Mouse (Mus musculus): Measurements from ENCODE around the gene Spesp1. TPM values are rescaled to one million over a fixed set of nuclear protein-coding genes. Genes with fewer than 3 reads are reported as not detected.
A peak's percentile ranks its signal among the peaks of the same experiment; 100 is the strongest.

Spesp1 gene
- total and polyA plus RNA-seq, 2 experiments from 2014 or later: 0.19 TPM; not detected in 1

DNA sequence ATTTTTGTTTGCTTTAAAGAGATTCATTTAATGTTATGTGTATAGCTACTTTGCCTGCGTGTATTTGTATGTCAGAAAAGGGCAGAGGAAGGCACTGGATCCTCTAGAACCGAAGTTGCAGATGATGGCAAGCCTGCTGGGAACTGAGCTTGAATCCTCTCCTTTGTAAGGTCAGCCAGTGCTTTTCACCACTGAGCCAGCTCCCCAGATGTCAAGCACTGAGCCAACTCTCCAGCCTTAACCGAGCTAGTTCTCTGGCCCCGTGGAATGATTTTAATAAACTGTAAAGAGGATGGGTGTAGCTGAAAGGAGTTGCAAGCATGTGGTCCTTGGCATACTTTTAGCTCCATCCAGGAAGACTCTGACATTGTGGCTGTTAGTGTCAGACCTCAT, 5.6 kb upstream of the Spesp1 start:
- ATAC-seq (no peak), DNase-seq (no peak)
- Histone ChIP-seq H3K36me3 (ENCODE audit: insufficient read depth) (no peaks in the 10 kb centered on the region), H3K4me2 (ENCODE audit: low read depth) (no peak overlapping the region), H3K4me1 (ENCODE audit: insufficient read depth) (no peaks in the 10 kb centered on the region), H3K9ac (no peak overlapping the region), H3K4me3 (ENCODE audit: low read depth, low read length) (no peak overlapping the region), H3K9me3 (ENCODE audit: low read length) (no peaks in the 10 kb centered on the region), H3K27ac (ENCODE audit: low read depth, low read length) (no peak overlapping the region), H3K27me3 (ENCODE audit: insufficient read depth, low read length) (no peaks in the 10 kb centered on the region)
- WGBS: 75% methylated on average over 4 of the region's 4 CpGs
- TF ChIP-seq CTCF (IDR thresholded peaks at IDR 0.05; ENCODE audit: low read depth): no peak

DNA sequence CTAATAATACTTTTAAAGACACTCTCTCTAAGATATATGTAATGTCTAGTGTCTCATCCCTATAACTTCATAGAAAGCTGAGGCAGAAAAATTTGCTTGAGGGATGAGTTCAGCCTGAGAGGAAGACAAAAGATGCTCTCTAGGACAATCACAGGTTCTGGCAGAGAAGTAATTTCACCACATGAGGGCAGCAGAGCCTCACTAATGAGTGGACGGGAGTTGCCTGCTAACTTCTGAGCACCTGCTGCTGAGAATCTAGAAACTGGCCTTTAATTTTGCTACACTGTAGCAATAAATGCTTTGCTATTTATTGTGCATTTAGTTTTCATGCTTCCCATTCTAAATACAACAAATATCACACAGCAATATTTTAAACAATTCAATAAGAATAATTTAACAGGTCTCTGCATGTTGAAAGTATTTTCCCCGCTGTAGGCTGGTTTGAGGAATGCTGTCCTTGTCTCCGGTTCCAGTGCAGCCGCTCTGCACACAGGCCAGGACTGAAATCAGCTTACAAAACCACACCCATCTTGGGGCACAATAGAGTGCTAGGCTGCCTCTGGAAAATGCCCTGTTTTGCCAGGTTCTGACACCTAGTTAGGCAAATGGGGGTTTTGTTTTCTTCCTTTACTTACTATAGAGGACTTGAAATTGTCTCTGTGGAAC, 5.1 kb upstream of the Spesp1 start:
- Histone ChIP-seq H3K27me3 (ENCODE audit: insufficient read depth, low read length) (no peaks in the 10 kb centered on the region), H3K27ac (ENCODE audit: low read depth, low read length) (no peak overlapping the region), H3K36me3 (ENCODE audit: insufficient read depth) (no peaks in the 10 kb centered on the region), H3K9ac (no peak overlapping the region), H3K4me2 (ENCODE audit: low read depth) (no peak overlapping the region), H3K4me1 (ENCODE audit: insufficient read depth) (no peaks in the 10 kb centered on the region), H3K4me3 (ENCODE audit: low read depth, low read length) (no peak overlapping the region), H3K9me3 (ENCODE audit: low read length) (no peaks in the 10 kb centered on the region)
- peak; percentile 92 for TF ChIP-seq CTCF (IDR thresholded peaks at IDR 0.05; ENCODE audit: low read depth)
- peak; percentile 93 for DNase-seq
- 36% methylated on average over 4 of the region's 4 CpGs for WGBS
- ATAC-seq: peak; percentile 80; the same call in 1 of the 2 replicates

DNA sequence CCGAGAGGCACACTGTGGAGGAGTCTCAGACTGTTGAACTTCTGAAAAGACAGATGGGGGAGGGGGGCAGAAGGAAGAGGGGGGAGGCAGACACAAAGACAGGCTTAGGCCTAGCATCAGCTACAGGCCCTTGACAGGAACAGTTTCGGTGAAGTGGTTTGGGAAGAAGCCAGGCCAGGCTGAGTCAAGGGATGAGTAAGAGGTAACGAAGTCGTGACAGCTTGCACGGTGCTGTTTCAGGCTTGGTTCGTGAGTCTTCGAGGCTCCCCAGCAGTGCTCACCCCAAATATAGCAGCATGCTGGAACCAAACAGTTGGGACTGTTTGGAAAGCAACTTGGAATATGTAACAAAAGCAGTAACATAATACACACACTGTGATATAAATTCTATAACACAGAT, 2.3 kb upstream of the Spesp1 start:
- H3K4me3 ChIP-seq (ENCODE audit: low read depth, low read length): no peak overlapping the region
- WGBS: 53% methylated on average over 7 of the region's 7 CpGs
- no peak; the same call in 1 of the 2 replicates for ATAC-seq

DNA sequence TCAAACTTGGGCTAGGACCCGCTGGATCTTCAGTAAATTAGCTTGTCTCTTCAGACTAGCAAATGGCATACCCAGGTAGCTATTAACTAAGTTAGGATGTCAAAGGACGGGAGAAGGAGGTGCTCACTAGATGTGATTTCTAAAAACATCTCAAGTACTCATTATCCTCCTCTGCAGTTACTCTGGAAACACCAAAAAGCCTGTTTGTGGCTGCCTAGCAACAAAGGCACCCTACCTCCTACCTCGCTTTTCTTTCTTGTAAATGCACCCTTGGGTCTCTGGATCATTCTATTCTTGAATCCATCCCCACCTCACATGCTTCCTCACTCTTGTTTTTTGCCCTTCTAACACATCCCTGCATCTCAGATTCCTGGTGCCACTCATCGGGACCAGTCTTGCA, 5.1 kb downstream of the Spesp1 start:
- Histone ChIP-seq H3K27me3 (ENCODE audit: insufficient read depth, low read length) (no peaks in the 10 kb centered on the region), H3K4me2 (ENCODE audit: low read depth) (no peak overlapping the region), H3K4me3 (ENCODE audit: low read depth, low read length) (no peak overlapping the region), H3K27ac (ENCODE audit: low read depth, low read length) (peak overlapping the region; percentile 5), H3K9ac (no peak overlapping the region), H3K36me3 (ENCODE audit: insufficient read depth) (no peaks in the 10 kb centered on the region), H3K4me1 (ENCODE audit: insufficient read depth) (no peaks in the 10 kb centered on the region), H3K9me3 (ENCODE audit: low read length) (no peaks in the 10 kb centered on the region)
- ATAC-seq (peak; percentile 84), DNase-seq (peak; percentile 34)
- no peak for TF ChIP-seq CTCF (IDR thresholded peaks at IDR 0.05; ENCODE audit: low read depth)
- WGBS: 47% methylated on average over 4 of the region's 4 CpGs

More for the DNA sequence above, 2.3 kb upstream of the Spesp1 start:
- peak; percentile 29 for DNase-seq
- H3K4me2 ChIP-seq (ENCODE audit: low read depth): no peak overlapping the region
- H3K9ac ChIP-seq: no peak overlapping the region
- no peaks in the 10 kb centered on the region for H3K4me1 ChIP-seq (ENCODE audit: insufficient read depth)
- no peaks in the 10 kb centered on the region for H3K9me3 ChIP-seq (ENCODE audit: low read length)
- TF ChIP-seq CTCF (IDR thresholded peaks at IDR 0.05; ENCODE audit: low read depth): no peak
- no peak overlapping the region for H3K27ac ChIP-seq (ENCODE audit: low read depth, low read length)
- H3K36me3 ChIP-seq (ENCODE audit: insufficient read depth): no peaks in the 10 kb centered on the region
- no peaks in the 10 kb centered on the region for H3K27me3 ChIP-seq (ENCODE audit: insufficient read depth, low read length)

DNA sequence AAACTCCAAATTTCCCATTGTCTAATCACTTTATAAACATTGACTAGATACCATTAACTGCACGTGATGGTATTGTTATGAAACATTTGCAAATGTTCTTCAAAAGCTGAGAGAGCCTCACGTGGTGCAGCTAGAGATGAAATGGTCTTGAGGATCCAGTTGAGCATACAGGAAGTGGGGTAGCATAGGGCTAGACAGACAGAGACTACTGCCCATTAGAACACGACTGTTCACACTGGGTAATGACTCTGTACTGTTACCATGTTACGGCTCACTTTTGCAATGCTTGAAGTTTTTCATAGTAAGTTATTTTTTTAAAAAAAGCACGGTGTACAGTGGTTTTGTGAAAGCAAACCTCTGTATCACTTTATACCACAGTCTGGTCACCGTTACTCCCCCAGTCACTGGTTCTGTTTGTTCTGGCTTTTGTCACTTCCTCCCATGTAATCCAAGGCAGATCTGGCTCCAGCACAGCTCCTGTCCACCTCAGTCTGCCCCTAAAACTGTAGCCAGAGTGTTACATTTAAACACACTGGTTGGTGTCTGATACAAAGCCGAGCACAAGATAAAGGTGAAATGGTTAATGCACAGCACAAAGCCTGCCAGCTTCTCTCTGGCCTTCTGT, 11.1 kb downstream of the Spesp1 start:
- no peak overlapping the region for H3K4me3 ChIP-seq (ENCODE audit: low read depth, low read length)
- TF ChIP-seq CTCF (IDR thresholded peaks at IDR 0.05; ENCODE audit: low read depth): no peak
- no peaks in the 10 kb centered on the region for H3K36me3 ChIP-seq (ENCODE audit: insufficient read depth)
- no peak overlapping the region for H3K9ac ChIP-seq
- ATAC-seq: no peak
- H3K4me1 ChIP-seq (ENCODE audit: insufficient read depth): no peaks in the 10 kb centered on the region
- H3K27ac ChIP-seq (ENCODE audit: low read depth, low read length): no peak overlapping the region
- H3K9me3 ChIP-seq (ENCODE audit: low read length): no peaks in the 10 kb centered on the region
- 68% methylated on average over 7 of the region's 7 CpGs for WGBS
- H3K27me3 ChIP-seq (ENCODE audit: insufficient read depth, low read length): no peaks in the 10 kb centered on the region
- no peak overlapping the region for H3K4me2 ChIP-seq (ENCODE audit: low read depth)
- DNase-seq: no peak

DNA sequence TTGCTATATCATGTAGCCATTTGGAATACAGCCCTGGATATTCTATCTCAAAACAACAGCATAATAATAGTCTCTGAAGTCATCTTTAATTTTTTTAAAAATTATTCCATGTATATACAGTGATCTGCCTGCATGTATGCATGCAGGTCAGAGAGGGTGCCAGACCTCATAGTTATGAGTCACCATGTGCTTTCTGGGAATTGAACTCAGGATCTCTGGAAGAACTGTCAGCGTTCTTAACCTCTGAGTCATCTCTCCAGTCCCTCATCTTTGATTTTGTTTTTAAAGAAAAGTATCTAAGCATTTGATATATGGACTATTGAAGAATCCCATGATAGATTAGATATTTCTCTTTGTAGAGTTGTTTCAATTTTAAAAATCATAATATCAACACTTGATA, 12.8 kb downstream of the Spesp1 start:
- H3K36me3 ChIP-seq (ENCODE audit: insufficient read depth): no peaks in the 10 kb centered on the region
- H3K4me1 ChIP-seq (ENCODE audit: insufficient read depth): no peaks in the 10 kb centered on the region
- TF ChIP-seq CTCF (IDR thresholded peaks at IDR 0.05; ENCODE audit: low read depth): no peak
- no peaks in the 10 kb centered on the region for H3K27me3 ChIP-seq (ENCODE audit: insufficient read depth, low read length)
- no peak overlapping the region for H3K9ac ChIP-seq
- no peak overlapping the region for H3K4me3 ChIP-seq (ENCODE audit: low read depth, low read length)
- DNase-seq (no peak), ATAC-seq (no peak)
- 91% methylated on average over 1 of the region's 1 CpGs for WGBS
- H3K27ac ChIP-seq (ENCODE audit: low read depth, low read length): no peak overlapping the region
- no peak overlapping the region for H3K4me2 ChIP-seq (ENCODE audit: low read depth)
- H3K9me3 ChIP-seq (ENCODE audit: low read length): no peaks in the 10 kb centered on the region

DNA sequence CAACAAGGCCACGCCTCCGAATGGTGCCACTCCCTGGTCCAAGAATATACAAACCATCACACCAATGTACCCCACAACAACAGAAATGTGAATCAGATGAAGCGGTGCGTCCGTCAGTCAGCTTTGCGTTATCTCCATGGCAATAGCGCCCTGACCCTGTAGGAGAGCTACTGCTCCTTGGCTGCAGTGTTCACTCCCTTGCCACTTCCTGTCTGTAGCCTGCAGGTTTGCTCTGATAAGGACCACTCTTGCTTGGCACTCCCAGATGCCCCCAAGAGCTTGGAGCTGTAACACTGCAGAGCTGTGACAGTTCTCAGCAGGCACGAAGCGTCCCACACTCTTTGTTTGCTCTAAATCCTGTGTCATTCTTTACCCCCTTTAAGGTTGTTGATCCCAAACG, 16.7 kb downstream of the Spesp1 start:
- Histone ChIP-seq H3K4me3 (ENCODE audit: low read depth, low read length) (no peak overlapping the region), H3K27me3 (ENCODE audit: insufficient read depth, low read length) (no peaks in the 10 kb centered on the region), H3K27ac (ENCODE audit: low read depth, low read length) (no peak overlapping the region), H3K4me1 (ENCODE audit: insufficient read depth) (no peaks in the 10 kb centered on the region), H3K36me3 (ENCODE audit: insufficient read depth) (no peaks in the 10 kb centered on the region), H3K9me3 (ENCODE audit: low read length) (no peaks in the 10 kb centered on the region), H3K4me2 (ENCODE audit: low read depth) (no peak overlapping the region), H3K9ac (no peak overlapping the region)
- no peak for DNase-seq
- no peak for ATAC-seq
- 88% methylated on average over 10 of the region's 10 CpGs for WGBS
- no peak for TF ChIP-seq CTCF (IDR thresholded peaks at IDR 0.05; ENCODE audit: low read depth)

All from forebrain, postnatal 0 days (tissue).